Mouse (Mus musculus) liver, embryonic 14 days (tissue): ENCODE results near the gene Gabrr2. TPM values are rescaled to one million over a fixed set of nuclear protein-coding genes. Genes with fewer than 3 reads are reported as not detected.

ENCODE experiments used
- polyA plus RNA-seq: library from polyadenylated mRNA; depleted of rRNA; stranded (reverse); fragments of >200 nt; gene quantifications from 2 replicates; pipeline ENCODE4 v1.2.3, GENCODE M21; 2012; rRNA removed

Gene Gabrr2
- polyA plus RNA-seq, result 0.01 and 0.03 TPM in 2 replicates

DNA sequence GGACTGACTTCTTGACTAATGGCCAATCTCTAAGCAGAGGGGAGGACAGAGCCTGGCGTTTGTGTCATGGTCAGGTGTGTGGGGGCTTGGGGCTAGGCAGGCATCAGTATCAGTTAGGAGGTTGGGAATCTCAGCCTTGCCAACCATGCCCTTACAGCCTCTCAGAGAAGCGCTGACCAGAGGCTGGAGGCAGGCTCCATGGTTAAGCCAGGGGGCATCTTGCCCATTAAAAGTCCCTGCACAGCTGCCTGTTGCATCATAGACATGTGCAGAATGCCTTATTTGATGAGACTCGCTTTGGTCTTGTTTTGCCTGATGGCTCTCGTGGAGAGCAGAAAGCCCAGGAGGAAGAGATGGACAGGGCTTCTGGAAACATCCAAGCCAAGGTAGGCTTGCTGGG is at the start of gene Gabrr2:
Gene Gabrr2, plus strand, starts transcription at position 19 of the 400 bp plus-strand sequence.

DNA sequence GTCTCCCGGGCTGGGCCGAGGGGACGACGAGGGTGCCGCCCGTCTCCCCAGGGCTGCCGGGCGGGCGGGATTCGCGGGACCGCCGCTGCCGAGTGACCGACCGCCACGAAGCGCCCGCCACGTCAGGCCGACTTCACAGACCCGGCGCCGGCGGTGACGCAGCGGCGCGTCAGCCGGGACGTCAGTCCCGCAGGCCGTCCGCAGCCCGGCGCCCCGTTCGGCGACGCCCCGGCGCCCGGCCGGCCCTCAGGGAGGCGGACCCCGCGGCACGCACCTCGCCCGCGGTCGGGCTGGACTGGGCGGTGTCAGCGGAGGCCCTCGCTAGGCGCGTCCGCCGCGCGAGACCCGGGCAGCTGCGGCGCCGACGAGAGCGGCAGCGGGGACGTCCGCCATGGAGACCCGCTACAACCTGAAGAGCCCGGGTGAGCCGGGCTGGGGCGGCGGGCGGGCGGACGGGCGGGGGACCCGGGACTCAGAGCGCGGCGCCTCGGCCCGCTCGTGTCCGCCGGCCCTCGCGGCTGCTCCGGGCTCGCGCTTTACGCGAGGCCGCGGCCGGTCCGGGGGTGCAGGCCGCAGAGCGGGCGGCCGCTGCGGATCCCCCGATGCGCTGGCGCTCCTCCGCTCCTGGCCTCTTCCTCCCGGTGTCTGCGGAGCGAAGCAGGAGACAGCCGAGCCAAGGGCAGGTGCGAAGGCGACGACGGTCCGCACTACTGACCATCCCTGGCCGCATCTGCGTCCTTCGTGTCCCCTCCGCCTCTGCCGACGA is 31.4 kb upstream of the Gabrr2 start, which contains the start of gene Ube2j1:
Gene Ube2j1, plus strand, starts transcription at position 222 of the 766 bp plus-strand sequence.

GRCm38 (mm10) chr4:33132221-33132620 is 69.4 kb downstream of the Gabrr2 start, which contains the start of gene Gabrr1:
TSS of gene Gabrr1 (plus strand) at chr4:33132521.

Other genes with a start within 250 kb of the Gabrr2 start
- gene Ankrd6, start 112.2 kb upstream of the Gabrr2 start, polyA plus RNA-seq, result 0.32 and 0.35 TPM in 2 replicates
- gene Rragd, start 80.0 kb upstream of the Gabrr2 start, polyA plus RNA-seq, result 2.6 TPM in 2 replicates
- gene Ube2j1, start 31.6 kb upstream of the Gabrr2 start, polyA plus RNA-seq, result 13.3 and 15.6 TPM in 2 replicates
- gene Gabrr1, start 69.5 kb downstream of the Gabrr2 start, polyA plus RNA-seq, result not detected in 2 replicates
- gene Pm20d2, start 126.7 kb downstream of the Gabrr2 start, polyA plus RNA-seq, result 0.10 and 0.17 TPM in 2 replicates
- 0.09 and 0.14 TPM in 2 replicates for gene Srsf12, start 146.0 kb downstream of the Gabrr2 start, polyA plus RNA-seq
- 17.3 and 19.1 TPM in 2 replicates for gene Pnrc1, start 227.2 kb downstream of the Gabrr2 start, polyA plus RNA-seq
- 4.1 and 5.2 TPM in 2 replicates for gene Rngtt, start 247.3 kb downstream of the Gabrr2 start, polyA plus RNA-seq